Mouse (Mus musculus): Measurements from ENCODE around the gene Evx2.

Gene Evx2

GRCm38 (mm10) chr2:74681594-74682531, 22.5 kb upstream of the Evx2 start:
- DNase-seq (ENCODE audit: low read depth, low spot score) = peak; percentile 94

DNA sequence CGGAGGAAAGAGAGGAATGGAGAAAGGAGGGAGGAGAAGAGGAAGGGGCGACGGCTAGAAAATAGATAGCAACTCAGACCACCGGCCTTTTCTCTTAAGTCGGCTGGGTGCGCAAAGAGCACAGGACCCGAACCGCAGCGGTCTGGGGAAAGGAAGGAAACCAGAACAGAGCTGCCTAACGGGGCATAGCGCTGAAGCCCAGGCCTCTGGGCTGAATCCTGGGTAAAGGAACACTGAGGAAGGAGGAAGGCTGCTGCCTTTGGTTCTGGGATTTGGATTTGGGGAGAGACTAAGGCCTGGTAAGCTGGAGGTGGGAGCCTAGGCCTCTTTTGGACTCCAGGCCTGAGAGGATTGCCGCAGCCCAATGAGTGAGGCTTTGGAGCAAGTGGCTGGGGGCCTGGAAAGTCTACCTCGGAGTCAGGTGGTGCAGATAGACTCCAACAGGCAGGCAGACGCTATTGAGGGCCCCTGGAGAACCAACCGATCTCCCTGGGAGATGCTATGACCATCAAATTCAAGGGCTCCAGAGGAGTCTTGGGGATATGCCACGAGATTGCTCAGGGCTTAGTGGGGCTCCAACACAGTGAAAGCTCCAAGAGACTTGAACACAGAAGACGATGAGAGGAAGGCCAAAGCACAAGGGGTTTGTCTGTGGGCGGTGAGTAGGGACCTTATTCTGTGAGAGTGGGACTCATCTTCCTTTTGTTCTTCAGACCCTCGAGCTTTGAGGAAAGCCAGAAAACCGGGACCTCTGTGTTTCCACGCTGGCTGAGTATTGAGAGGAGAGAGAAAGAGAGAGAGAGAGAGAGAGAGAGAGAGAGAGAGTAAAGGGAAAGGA, 21.4 kb upstream of the Evx2 start:
- DNase-seq (ENCODE audit: low read depth, low spot score) = peak; percentile 57

- DNase-seq (ENCODE audit: low read depth, low spot score) = peak; percentile 70
These were observed 20.6 kb upstream of the Evx2 start for GRCm38 (mm10) chr2:74679980-74680379.

DNA sequence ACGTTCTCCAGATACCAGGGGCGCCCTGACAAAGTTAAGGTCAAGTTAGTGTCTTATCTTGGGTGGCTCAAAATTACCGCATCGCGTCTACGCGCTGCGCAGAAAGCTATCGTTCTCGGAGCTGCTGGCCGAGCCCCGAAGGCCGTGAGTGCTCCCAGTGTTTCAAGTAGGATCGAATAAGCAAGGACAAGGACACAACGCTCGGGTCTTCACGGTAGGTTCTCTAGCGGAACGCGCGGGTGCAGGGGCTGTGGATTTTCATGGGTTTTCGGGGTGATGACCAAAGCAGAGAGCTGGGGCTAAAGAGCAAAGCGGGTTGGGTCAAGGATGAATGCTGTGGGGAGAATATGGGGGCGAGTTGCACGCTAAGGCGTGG, 20.2 kb upstream of the Evx2 start:
- DNase-seq (ENCODE audit: low read depth, low spot score) = peak; percentile 70

DNA sequence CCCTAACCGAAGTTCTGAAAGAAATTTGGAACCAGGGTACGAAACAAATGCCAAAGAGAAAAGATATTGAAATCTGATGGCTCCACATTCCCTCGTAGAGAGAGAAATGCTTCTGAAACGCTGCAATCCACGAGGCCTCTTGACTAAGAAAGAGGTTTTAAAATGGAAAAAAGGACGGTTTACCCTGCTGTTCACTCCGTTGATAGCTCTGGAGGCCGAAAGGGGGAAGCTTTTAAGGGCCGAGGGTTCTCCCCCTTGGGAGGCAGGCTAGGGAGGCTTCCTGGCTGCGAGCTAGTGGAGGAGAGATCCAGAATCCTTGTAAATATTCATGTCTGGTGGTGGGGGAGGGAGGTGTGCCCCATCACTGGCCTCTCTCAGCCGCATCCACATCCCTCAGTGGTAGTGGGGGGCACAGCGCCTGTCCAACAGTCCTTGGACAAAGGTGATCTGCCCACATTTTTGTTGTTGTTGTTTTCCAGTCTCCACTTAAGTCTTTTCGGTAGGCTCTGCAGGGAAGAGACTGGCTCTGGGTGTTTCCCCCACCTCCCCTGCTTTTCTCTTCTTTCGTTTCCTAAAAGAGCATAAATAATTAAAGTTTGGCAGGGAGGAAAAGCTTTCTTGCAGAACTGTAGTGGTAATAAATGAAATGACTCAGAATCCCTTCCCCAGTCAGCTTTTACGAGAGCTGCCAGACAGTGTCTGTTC, 19.7 kb upstream of the Evx2 start, which contains the start of gene Hoxd11:
Hoxd11 (plus strand) TSS at position 667 of the 705 bp plus-strand sequence.
- peak; percentile 72 for DNase-seq (ENCODE audit: low read depth, low spot score)

DNA sequence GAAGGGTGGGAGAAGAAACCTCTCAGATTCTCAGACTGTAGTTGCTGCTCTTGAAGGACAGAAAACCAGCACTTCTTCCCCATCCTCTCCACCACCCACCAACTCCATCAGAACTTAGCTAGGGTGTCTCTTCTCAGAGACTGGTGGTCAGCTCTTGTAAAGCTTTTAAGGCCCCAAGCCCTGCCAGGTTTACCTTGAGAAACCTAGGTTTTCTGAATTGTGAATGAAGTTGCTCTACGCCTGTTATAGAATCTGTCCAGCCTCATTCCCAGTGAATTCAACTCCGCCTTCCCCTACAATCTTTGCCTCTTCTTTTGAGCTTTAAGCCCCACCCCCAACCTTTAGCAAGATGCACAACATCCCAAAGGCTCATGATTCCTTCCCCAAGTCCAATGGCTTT, 17.7 kb upstream of the Evx2 start:
- DNase-seq (ENCODE audit: low read depth, low spot score) = no peak

GRCm38 (mm10) chr2:74676376-74677052, 17.2 kb upstream of the Evx2 start:
- no peak for DNase-seq (ENCODE audit: low read depth, low spot score)

- DNase-seq (ENCODE audit: low read depth, low spot score) = peak; percentile 13
These were observed 16.4 kb upstream of the Evx2 start for GRCm38 (mm10) chr2:74675666-74676282.

DNA sequence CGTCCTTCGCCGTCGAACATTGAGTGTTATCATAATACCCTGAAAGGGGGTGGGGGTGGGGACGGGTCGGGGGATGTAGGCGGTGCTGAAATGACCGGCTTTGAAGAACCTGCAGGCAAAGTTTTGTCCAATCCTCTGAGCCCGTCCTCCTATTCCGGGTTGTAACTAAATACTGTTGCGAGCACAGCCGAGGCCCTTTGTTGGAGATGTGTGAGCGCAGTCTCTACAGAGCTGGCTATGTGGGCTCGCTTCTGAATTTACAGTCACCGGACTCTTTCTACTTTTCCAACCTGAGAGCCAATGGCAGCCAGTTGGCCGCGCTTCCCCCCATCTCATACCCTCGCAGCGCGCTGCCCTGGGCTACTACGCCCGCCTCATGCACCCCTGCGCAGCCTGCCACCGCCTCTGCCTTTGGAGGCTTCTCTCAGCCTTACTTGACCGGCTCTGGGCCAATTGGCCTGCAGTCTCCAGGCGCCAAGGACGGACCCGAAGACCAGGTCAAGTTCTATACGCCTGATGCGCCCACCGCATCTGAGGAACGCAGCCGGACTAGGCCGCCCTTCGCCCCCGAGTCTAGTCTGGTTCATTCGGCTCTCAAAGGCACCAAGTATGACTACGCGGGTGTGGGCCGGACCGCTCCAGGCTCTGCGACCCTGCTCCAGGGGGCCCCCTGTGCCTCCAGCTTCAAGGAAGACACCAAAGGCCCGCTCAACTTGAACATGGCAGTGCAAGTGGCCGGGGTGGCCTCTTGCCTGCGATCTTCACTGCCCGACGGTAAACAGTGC, 15.7 kb upstream of the Evx2 start, which contains the start of gene Hoxd12:
Hoxd12 (plus strand) TSS at position 133 of the 785 bp plus-strand sequence.
- peak; percentile 27 for DNase-seq (ENCODE audit: low read depth, low spot score)

DNA sequence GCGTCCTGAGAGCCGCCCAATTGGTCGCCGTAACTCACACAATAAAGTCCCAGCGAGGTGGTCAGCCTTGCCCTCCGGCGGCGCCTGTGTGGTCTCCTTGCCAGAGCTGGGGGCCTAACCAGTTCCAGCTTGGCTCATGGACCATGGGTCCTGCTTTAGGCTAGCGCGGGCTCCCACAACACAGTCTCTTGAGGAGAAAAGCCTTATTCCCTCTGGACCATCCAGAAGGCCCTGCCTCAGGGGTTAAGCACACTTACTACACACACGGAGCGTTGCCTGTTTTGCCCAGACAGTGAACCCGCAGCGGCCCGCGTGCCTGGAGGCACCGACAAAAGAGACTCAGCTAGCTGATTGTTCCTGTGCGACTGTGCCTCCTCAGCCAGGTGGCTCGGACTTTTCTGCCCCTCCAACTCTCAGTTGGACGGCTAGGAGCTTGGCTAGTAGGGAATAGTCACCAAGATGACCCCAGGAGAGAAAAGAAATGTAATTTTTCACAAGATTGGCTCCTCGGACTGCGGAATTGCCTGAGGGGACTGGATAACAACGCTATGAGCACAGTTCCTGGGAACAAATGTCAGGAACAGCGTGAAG, 14.6 kb upstream of the Evx2 start:
- DNase-seq (ENCODE audit: low read depth, low spot score) = no peak

DNA sequence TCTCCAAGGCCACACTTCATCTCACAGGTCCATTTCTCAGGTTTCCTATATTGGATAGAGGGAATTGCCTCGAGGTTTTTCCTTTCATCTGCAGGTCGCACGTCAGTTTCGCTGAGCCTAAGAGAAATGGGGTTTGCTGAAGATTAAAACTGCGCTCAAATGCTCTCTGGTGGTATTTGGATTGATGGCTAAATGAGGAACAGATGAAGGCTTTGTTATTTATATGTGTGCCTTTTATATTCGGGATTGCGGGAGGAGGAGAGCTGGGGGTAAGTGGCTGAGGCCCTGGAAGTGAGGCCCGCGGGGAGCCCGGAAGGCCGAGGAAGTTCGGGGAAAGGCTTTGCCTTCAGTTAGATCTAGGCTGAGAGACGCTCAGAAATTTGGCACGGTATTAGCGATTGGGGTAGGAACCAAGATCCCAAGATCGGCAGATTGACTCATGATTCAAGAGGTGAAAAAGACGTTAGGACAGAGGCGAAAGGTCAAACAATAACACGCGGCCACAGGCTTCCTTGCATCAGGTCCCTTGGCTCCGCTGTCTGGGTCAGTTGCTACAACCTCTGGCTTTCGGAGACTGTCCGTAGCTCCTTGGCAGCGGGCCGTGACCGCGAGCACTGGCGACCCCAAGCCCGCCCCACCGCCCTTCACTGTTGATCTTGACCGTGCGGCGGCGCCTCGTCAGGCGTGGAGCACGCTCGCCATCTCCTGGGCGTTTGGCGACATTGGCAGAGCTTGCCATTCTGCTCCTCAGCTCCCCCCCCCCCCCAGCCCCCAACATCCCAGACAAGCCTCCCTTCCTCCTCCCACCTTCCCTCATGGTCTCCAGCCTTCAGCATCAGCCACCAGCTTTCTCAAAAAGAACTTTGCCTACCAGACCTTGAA, 13.4 kb upstream of the Evx2 start:
- DNase-seq (ENCODE audit: low read depth, low spot score) = peak; percentile 82

DNA sequence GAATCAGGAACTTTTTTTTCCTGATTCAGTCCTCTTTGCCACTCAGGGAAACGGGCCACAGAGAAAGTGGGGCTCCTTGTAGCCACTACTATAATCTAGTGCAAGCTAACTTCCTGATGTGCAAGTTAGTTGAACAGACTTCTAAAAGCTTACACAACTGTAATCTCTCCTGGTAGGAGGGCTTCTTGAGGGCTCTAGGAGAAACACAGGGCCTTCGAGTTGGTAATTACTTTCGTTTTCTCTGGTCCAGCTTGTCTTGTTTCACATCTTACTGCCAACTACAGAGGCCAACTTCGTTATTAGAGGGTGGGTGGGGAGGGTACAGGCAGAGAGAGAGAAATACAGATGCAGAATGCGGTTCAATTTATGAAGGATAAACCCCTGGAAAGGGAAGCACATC, 12.5 kb upstream of the Evx2 start:
- no peak for DNase-seq (ENCODE audit: low read depth, low spot score)

- no peak for DNase-seq (ENCODE audit: low read depth, low spot score)
These were observed 11.4 kb upstream of the Evx2 start for GRCm38 (mm10) chr2:74670632-74671188.

DNA sequence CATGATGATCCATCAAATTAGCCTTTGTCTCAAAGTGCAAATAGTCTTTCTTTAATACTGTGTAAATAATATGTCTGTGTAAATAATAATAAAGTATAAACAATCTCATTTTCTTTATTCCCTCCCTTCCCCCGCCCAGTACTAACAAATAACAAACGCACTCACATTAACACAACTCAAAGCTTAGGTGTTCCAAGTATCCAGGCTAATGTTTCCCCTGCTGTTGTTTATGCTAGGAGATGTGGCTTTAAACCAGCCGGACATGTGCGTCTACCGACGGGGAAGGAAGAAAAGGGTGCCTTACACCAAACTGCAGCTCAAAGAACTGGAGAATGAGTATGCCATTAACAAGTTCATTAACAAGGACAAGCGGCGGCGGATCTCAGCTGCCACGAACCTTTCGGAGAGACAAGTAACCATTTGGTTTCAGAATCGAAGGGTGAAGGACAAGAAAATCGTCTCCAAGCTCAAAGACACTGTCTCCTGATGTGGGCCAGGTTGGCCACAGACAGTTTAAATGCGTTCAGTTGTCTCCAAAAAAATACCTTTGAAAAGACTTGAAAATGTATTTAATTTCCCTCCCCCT, 10.4 kb upstream of the Evx2 start:
- DNase-seq (ENCODE audit: low read depth, low spot score) = peak; percentile 53

DNA sequence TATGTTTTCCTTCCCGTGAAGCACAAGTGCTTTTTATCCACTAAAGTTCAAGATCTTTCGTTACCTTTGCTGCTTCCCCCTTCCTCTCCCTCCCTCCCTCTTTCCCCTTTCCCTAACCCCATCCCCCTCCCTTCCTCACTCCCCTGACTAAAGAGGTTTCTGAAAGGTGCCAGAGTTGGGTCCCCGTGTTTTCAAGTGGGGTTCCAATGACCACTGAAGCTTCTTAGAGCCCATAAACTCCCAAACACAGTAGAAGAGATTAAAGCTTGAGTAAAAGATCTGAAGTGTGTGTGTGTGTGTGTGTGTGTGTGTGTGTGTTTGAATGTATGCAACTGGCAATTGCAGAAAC, 9.8 kb upstream of the Evx2 start:
- peak; percentile 76 for DNase-seq (ENCODE audit: low read depth, low spot score)

GRCm38 (mm10) chr2:74668370-74669229, 9.2 kb upstream of the Evx2 start:
- DNase-seq (ENCODE audit: low read depth, low spot score) = peak; percentile 58

GRCm38 (mm10) chr2:74667842-74668357, 8.5 kb upstream of the Evx2 start, which contains the start of gene Hoxd13:
Gene Hoxd13, plus strand, starts transcription at chr2:74668310.
- DNase-seq (ENCODE audit: low read depth, low spot score) = peak; percentile 77

All from ES-CJ7 (cell line).